Mouse (Mus musculus) olfactory bulb, adult 2 months (tissue): ENCODE measurements around the gene Wscd2. TPM values are rescaled to one million over a fixed set of nuclear protein-coding genes. Genes with fewer than 3 reads are reported as not detected.

Experiments used
- H3K27ac ChIP-seq: fragments of 200-500 bp; 2 replicates; pipeline ENCODE4 v1.5.1; 2012; ENCODE audit warnings: low read depth, low read length; ENCODE audit not compliant: insufficient read depth
- H3K4me1 ChIP-seq: fragments of 200-500 bp; 2 replicates; pipeline ENCODE4 v1.6.1; 2012; ENCODE audit warnings: low read length; ENCODE audit not compliant: control insufficient read depth, insufficient read depth
- H3K4me3 ChIP-seq: fragments of 200-500 bp; 2 replicates; pipeline ENCODE4 v1.5.1; 2012; ENCODE audit warnings: mild to moderate bottlenecking, low read depth, low read length, moderate library complexity; ENCODE audit not compliant: insufficient read depth
- CTCF ChIP-seq: fragments of 200-500 bp; IDR thresholded peaks from 2 replicates; pipeline ENCODE4 v1.5.1; 2012; ENCODE audit warnings: low read depth, mild to moderate bottlenecking, low read length, moderate library complexity; ENCODE audit not compliant: insufficient read depth
- POLR2A ChIP-seq: fragments of 200-500 bp; IDR thresholded peaks from 2 replicates; pipeline ENCODE4 v1.6.1; 2012; ENCODE audit warnings: mild to moderate bottlenecking, low read depth, low read length, moderate library complexity; ENCODE audit not compliant: insufficient read depth
- WGBS: fragments of 180-500 bp; shearing (Covaris S2); methylation state at CpG from one replicate; pipeline ENCODE4 v1.1.7; 2018; 5-methylcytosine and 5-hydroxymethylcytosine counted together
- polyA plus RNA-seq: library from polyadenylated mRNA; stranded (reverse); fragments of >200 nt; gene quantifications from 2 replicates; pipeline ENCODE4 v1.2.4, GENCODE M21; 2012; ENCODE audit warnings: low replicate concordance; ENCODE audit not compliant: missing spikeins, insufficient read depth, insufficient read length

Wscd2 gene
- polyA plus RNA-seq, 1 experiment: not detected

- 74% methylated on average over 5 of the region's 5 CpGs for WGBS
- Histone ChIP-seq H3K27ac (no peak overlapping the region), H3K4me3 (no peak overlapping the region), H3K4me1 (0 out of 2 replicates have a peak, but pooled peaks cover 1% of the 10 kb centered on the region)
- TF ChIP-seq CTCF: no peak
- no peak for TF ChIP-seq POLR2A
These were observed 69.5 kb downstream of the Wscd2 start for GRCm38 (mm10) chr5:113559627-113560026.

GRCm38 (mm10) chr5:113564463-113564862 lies 74.3 kb downstream of the Wscd2 start:
- Histone ChIP-seq H3K4me1 (peaks cover 10% of the 10 kb centered on the region; the same call in 1 of the 2 replicates), H3K4me3 (no peak overlapping the region), H3K27ac (no peak overlapping the region)
- WGBS: 67% methylated on average over 4 of the region's 4 CpGs
- TF ChIP-seq POLR2A (no peak), CTCF (no peak)

GRCm38 (mm10) chr5:113565101-113565854 lies 75.1 kb downstream of the Wscd2 start:
- WGBS: 60% methylated on average over 10 of the region's 10 CpGs
- H3K4me1 ChIP-seq: peaks cover 10% of the 10 kb centered on the region; the same call in 1 of the 2 replicates
- H3K4me3 ChIP-seq: no peak overlapping the region
- H3K27ac ChIP-seq: no peak overlapping the region
- TF ChIP-seq POLR2A (no peak), CTCF (no peak)

GRCm38 (mm10) chr5:113565858-113566257 lies 75.7 kb downstream of the Wscd2 start:
- TF ChIP-seq POLR2A: no peak
- no peak for TF ChIP-seq CTCF
- Histone ChIP-seq H3K4me3 (no peak overlapping the region), H3K4me1 (peaks cover 10% of the 10 kb centered on the region; the same call in 1 of the 2 replicates), H3K27ac (no peak overlapping the region)
- WGBS: 70% methylated on average over 12 of the region's 12 CpGs

- H3K27ac ChIP-seq: no peak overlapping the region
- H3K4me3 ChIP-seq: no peak overlapping the region
- 51% methylated on average over 7 of the region's 7 CpGs for WGBS
- no peak for TF ChIP-seq POLR2A
- no peak for TF ChIP-seq CTCF
- H3K4me1 ChIP-seq: peaks cover 8% of the 10 kb centered on the region; the same call in 1 of the 2 replicates
These were observed 80.1 kb downstream of the Wscd2 start for GRCm38 (mm10) chr5:113570056-113570717.

- TF ChIP-seq CTCF (no peak), POLR2A (no peak)
- 57% methylated on average over 7 of the region's 7 CpGs for WGBS
- peaks cover 26% of the 10 kb centered on the region for H3K4me1 ChIP-seq
- H3K4me3 ChIP-seq: peak overlapping the region; percentile 30; the same call in 1 of the 2 replicates
- H3K27ac ChIP-seq: no peak overlapping the region
These were observed 87.4 kb downstream of the Wscd2 start for GRCm38 (mm10) chr5:113577555-113577954.

- TF ChIP-seq POLR2A (no peak), CTCF (no peak)
These were observed 88.3 kb downstream of the Wscd2 start for GRCm38 (mm10) chr5:113578428-113578827.

GRCm38 (mm10) chr5:113579128-113579527 lies 89.0 kb downstream of the Wscd2 start:
- Histone ChIP-seq H3K4me3 (no peak overlapping the region), H3K4me1 (peaks cover 26% of the 10 kb centered on the region), H3K27ac (no peak overlapping the region)
- no peak for TF ChIP-seq POLR2A
- TF ChIP-seq CTCF: no peak
- 62% methylated on average over 4 of the region's 4 CpGs for WGBS

More at GRCm38 (mm10) chr5:113578428-113578827, 88.3 kb downstream of the Wscd2 start:
- Histone ChIP-seq H3K4me3 (no peak overlapping the region), H3K27ac (no peak overlapping the region), H3K4me1 (peaks cover 26% of the 10 kb centered on the region)
- WGBS: 85% methylated on average over 6 of the region's 6 CpGs

GRCm38 (mm10) chr5:113580248-113580647 lies 90.1 kb downstream of the Wscd2 start:
- Histone ChIP-seq H3K4me3 (no peak overlapping the region), H3K27ac (no peak overlapping the region), H3K4me1 (peaks cover 26% of the 10 kb centered on the region)
- TF ChIP-seq CTCF (peak; percentile 40), POLR2A (no peak)
- WGBS: 43% methylated on average over 8 of the region's 8 CpGs

GRCm38 (mm10) chr5:113580801-113581200 lies 90.7 kb downstream of the Wscd2 start:
- 58% methylated on average over 9 of the region's 9 CpGs for WGBS
- TF ChIP-seq CTCF: no peak
- Histone ChIP-seq H3K4me3 (no peak overlapping the region), H3K4me1 (peaks cover 26% of the 10 kb centered on the region), H3K27ac (no peak overlapping the region)
